17 mouse cellular contexts compared by ENCODE assay signal in the genomic region with DNA sequence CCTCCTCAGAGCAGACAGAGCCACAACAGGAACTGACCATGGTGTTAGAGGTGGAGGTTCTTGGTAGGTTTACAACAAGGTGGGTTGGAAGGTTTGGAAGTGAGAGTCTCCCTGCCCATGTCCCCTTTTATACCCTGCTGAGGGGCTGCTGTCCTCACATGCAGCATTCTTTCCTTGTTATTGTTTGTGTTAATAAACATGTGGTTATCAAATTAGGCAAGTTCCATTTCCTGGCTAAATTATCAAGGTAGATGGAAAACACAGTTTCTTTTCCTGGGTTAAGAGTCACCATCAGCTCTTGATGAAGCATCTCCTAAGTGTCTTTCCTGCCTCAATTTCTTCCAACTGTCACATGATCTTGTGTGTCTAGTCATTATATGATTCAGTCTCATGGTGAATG. TPM values are rescaled to one million over a fixed set of nuclear protein-coding genes. Genes with fewer than 3 reads are reported as not detected.
"Had no signal": no experiment of that assay in that cellular context is flagged by ENCODE, and none has a peak within 500 bp of the region (broad histone marks: within the 10 kb centered on the region; RNA-seq: fewer than 3 reads in every experiment).

A gene (minus strand): TSS at position 101 of the 400 bp plus-strand sequence.

RNA-seq across cellular contexts. Expression of the gene that starts here (rescaled TPM):
- polyA plus RNA-seq: cortical plate, adult 2 months; embryonic facial prominence, embryonic 10.5 days; embryonic facial prominence, embryonic 11.5 days; embryonic facial prominence, embryonic 12.5 days; embryonic facial prominence, embryonic 13.5 days; embryonic facial prominence, embryonic 14.5 days; erythroblast, embryonic 14.5 days; forebrain, embryonic 11.5 days; forebrain, embryonic 12.5 days; forebrain, embryonic 13.5 days; forebrain, embryonic 14.5 days; forebrain, embryonic 15.5 days; forebrain, embryonic 16.5 days; forebrain, postnatal 0 days; frontal cortex, adult 2 months; gonadal fat pad, adult 2 months; heart, adult 2 months had no signal
